Mouse (Mus musculus): ENCODE measurements at regions not wholly inside any gene's neighbourhood (a gene's known extent, or its start where the extent isn't known, plus 50 kb on each side); places are given as distances from the start of the nearest gene placed in this dataset.

GRCm38 (mm10) chr1:125242345-125242744 is 193.2 kb downstream of the Actr3 start:
- WGBS = 87% methylated on average over 7 of the region's 7 CpGs
- H3K36me3 ChIP-seq (ENCODE audit: control insufficient read depth, insufficient read depth, low read length) = no peaks in the 10 kb centered on the region
- no peak overlapping the region for H3K9ac ChIP-seq (ENCODE audit: low read length)
- H3K4me3 ChIP-seq (ENCODE audit: low read depth, low read length) = no peak overlapping the region
- H3K27ac ChIP-seq (ENCODE audit: low read depth, low read length) = no peak overlapping the region
- H3K4me2 ChIP-seq (ENCODE audit: low read depth) = no peak overlapping the region
- DNase-seq (ENCODE audit: low spot score) (no peak), ATAC-seq (ENCODE audit: insufficient read depth, low FRiP score, low TSS enrichment) (no peak)
- H3K4me1 ChIP-seq (ENCODE audit: control insufficient read depth, insufficient read depth, low read length) = no peaks in the 10 kb centered on the region
- H3K9me3 ChIP-seq (ENCODE audit: control insufficient read depth, low read length) = no peaks in the 10 kb centered on the region
- H3K27me3 ChIP-seq (ENCODE audit: control insufficient read depth, insufficient read depth, low read length) = no peaks in the 10 kb centered on the region

GRCm38 (mm10) chr1:125241717-125242116 is 193.8 kb downstream of the Actr3 start:
- Histone ChIP-seq H3K4me3 (ENCODE audit: low read depth, low read length) (no peak overlapping the region), H3K27me3 (ENCODE audit: control insufficient read depth, insufficient read depth, low read length) (no peaks in the 10 kb centered on the region), H3K9me3 (ENCODE audit: control insufficient read depth, low read length) (no peaks in the 10 kb centered on the region), H3K4me2 (ENCODE audit: low read depth) (no peak overlapping the region), H3K9ac (ENCODE audit: low read length) (no peak overlapping the region), H3K4me1 (ENCODE audit: control insufficient read depth, insufficient read depth, low read length) (no peaks in the 10 kb centered on the region), H3K36me3 (ENCODE audit: control insufficient read depth, insufficient read depth, low read length) (no peaks in the 10 kb centered on the region), H3K27ac (ENCODE audit: low read depth, low read length) (no peak overlapping the region)
- 96% methylated on average over 1 of the region's 1 CpGs for WGBS
- no peak for DNase-seq (ENCODE audit: low spot score)
- no peak for ATAC-seq (ENCODE audit: insufficient read depth, low FRiP score, low TSS enrichment)

DNA sequence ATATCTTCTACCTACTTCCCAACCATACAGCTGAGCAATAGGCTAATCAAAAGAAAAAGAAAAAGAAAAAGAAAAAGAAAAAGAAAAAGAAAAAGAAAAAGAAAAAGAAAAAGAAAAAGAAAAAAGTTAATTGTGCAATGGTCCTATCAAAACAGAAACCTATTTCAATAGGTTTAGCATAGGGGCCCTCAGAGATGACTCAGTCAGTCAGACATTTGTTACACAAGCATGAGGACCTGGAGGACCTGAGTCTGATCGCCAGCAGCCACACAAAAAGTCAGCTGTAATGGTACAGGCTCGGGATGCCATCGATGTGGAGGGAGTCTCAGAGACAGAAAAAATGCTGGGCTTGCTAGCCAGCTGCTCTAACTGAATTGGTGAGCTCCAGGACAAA is 197.9 kb downstream of the Actr3 start:
- Histone ChIP-seq H3K9ac (ENCODE audit: low read length) (no peak overlapping the region), H3K36me3 (ENCODE audit: control insufficient read depth, insufficient read depth, low read length) (no peaks in the 10 kb centered on the region), H3K4me1 (ENCODE audit: control insufficient read depth, insufficient read depth, low read length) (no peaks in the 10 kb centered on the region), H3K9me3 (ENCODE audit: control insufficient read depth, low read length) (no peaks in the 10 kb centered on the region), H3K27ac (ENCODE audit: low read depth, low read length) (no peak overlapping the region), H3K4me2 (ENCODE audit: low read depth) (no peak overlapping the region), H3K27me3 (ENCODE audit: control insufficient read depth, insufficient read depth, low read length) (no peaks in the 10 kb centered on the region), H3K4me3 (ENCODE audit: low read depth, low read length) (no peak overlapping the region)
- ATAC-seq (ENCODE audit: insufficient read depth, low FRiP score, low TSS enrichment) (no peak), DNase-seq (ENCODE audit: low spot score) (no peak)
- WGBS = 85% methylated on average over 3 of the region's 3 CpGs

DNA sequence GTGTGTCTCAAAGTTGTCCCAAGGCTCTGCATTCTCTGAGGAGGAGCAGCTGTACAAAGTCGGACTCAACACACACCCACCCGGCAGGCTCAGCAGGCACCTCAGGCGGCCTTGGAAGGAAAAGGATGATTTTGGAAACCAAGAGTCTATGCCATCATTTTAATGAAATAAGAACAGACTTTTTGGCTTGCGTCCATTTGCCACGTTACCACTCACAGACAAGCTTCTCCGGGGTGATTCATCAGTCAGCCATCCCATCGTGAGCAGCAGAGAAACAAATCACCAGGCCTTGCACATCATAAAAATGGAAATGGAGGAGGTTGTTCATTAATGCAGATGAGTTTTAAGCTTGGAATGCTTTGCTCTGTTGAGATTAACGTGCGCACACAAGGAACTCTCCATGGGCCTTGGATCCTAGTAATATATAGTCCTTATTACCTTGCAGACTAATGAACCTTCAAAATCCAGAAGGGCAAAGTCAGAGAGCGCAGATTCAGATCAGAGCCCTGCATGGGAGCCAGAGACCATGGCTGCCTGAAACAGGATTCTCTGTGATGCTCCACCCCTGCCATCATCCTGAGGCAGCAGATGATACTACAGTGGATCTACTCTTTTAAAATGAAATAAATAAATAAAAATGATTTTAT is 198.5 kb downstream of the Actr3 start:
- ATAC-seq (ENCODE audit: insufficient read depth, low FRiP score, low TSS enrichment) = no peak
- no peak overlapping the region for H3K27ac ChIP-seq (ENCODE audit: low read depth, low read length)

GRCm38 (mm10) chr1:125234747-125235146 is 200.8 kb downstream of the Actr3 start:
- no peaks in the 10 kb centered on the region for H3K4me1 ChIP-seq (ENCODE audit: control insufficient read depth, insufficient read depth, low read length)
- H3K27ac ChIP-seq (ENCODE audit: low read depth, low read length) = no peak overlapping the region
- no peak overlapping the region for H3K4me3 ChIP-seq (ENCODE audit: low read depth, low read length)
- no peaks in the 10 kb centered on the region for H3K27me3 ChIP-seq (ENCODE audit: control insufficient read depth, insufficient read depth, low read length)
- H3K36me3 ChIP-seq (ENCODE audit: control insufficient read depth, insufficient read depth, low read length) = no peaks in the 10 kb centered on the region
- 84% methylated on average over 2 of the region's 2 CpGs for WGBS
- no peak overlapping the region for H3K4me2 ChIP-seq (ENCODE audit: low read depth)
- H3K9ac ChIP-seq (ENCODE audit: low read length) = no peak overlapping the region
- DNase-seq (ENCODE audit: low spot score) (no peak), ATAC-seq (ENCODE audit: insufficient read depth, low FRiP score, low TSS enrichment) (no peak)
- no peaks in the 10 kb centered on the region for H3K9me3 ChIP-seq (ENCODE audit: control insufficient read depth, low read length)

More for the DNA sequence above, 198.5 kb downstream of the Actr3 start:
- H3K9me3 ChIP-seq (ENCODE audit: control insufficient read depth, low read length) = no peaks in the 10 kb centered on the region
- no peak overlapping the region for H3K4me2 ChIP-seq (ENCODE audit: low read depth)
- H3K36me3 ChIP-seq (ENCODE audit: control insufficient read depth, insufficient read depth, low read length) = no peaks in the 10 kb centered on the region
- H3K4me3 ChIP-seq (ENCODE audit: low read depth, low read length) = no peak overlapping the region
- H3K4me1 ChIP-seq (ENCODE audit: control insufficient read depth, insufficient read depth, low read length) = no peaks in the 10 kb centered on the region
- WGBS = 89% methylated on average over 10 of the region's 10 CpGs
- H3K9ac ChIP-seq (ENCODE audit: low read length) = no peak overlapping the region
- no peaks in the 10 kb centered on the region for H3K27me3 ChIP-seq (ENCODE audit: control insufficient read depth, insufficient read depth, low read length)
- DNase-seq (ENCODE audit: low spot score) = no peak

DNA sequence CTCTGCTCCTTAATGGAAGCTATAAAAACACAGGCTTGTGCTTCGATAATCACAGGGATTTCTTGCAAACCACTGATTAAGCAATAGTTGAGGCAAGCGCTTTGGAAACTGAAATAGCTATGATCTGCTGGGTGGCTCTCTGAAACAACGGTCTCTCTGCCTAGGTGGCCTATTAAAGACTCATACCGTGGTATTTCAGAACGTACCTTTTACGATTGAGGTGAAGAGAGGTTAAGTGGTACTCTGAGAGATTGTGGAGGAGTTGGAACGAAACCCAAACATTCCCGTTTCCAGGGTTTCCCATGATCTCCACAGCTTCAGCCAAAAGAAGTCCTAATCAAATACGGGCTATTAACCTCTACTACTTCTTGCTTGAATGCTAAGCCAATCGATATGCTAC is 212.2 kb downstream of the Actr3 start:
- Histone ChIP-seq H3K4me1 (ENCODE audit: control insufficient read depth, insufficient read depth, low read length) (no peaks in the 10 kb centered on the region), H3K36me3 (ENCODE audit: control insufficient read depth, insufficient read depth, low read length) (no peaks in the 10 kb centered on the region), H3K9me3 (ENCODE audit: control insufficient read depth, low read length) (no peaks in the 10 kb centered on the region), H3K4me2 (ENCODE audit: low read depth) (no peak overlapping the region), H3K4me3 (ENCODE audit: low read depth, low read length) (no peak overlapping the region), H3K27me3 (ENCODE audit: control insufficient read depth, insufficient read depth, low read length) (no peaks in the 10 kb centered on the region), H3K9ac (ENCODE audit: low read length) (no peak overlapping the region), H3K27ac (ENCODE audit: low read depth, low read length) (no peak overlapping the region)
- WGBS = 91% methylated on average over 10 of the region's 10 CpGs
- DNase-seq (ENCODE audit: low spot score) = no peak
- no peak for ATAC-seq (ENCODE audit: insufficient read depth, low FRiP score, low TSS enrichment)

DNA sequence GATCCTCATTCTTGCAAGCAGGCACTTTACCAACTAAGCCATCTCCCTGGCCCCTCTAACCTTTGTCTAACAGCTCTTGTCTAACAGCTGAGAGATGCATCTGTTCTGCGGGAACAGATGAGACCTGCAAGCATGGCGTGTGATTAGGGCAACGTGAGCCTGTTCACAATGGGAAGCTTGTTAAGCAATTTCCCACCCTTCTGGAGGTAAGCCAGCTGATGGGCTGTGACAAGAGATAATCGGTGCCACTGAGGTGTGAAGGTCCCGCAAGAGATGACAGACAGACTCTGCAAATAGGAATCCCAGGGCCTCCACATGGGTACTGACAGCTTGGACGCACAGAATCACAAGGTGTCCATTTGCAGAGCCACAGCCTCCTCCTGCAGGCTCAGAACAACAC is 219.3 kb downstream of the Actr3 start:
- H3K27ac ChIP-seq (ENCODE audit: low read depth, low read length) = no peak overlapping the region
- no peak for ATAC-seq (ENCODE audit: insufficient read depth, low FRiP score, low TSS enrichment)
- no peak overlapping the region for H3K4me3 ChIP-seq (ENCODE audit: low read depth, low read length)
- no peaks in the 10 kb centered on the region for H3K27me3 ChIP-seq (ENCODE audit: control insufficient read depth, insufficient read depth, low read length)
- H3K9me3 ChIP-seq (ENCODE audit: control insufficient read depth, low read length) = no peaks in the 10 kb centered on the region
- no peak for DNase-seq (ENCODE audit: low spot score)
- H3K9ac ChIP-seq (ENCODE audit: low read length) = no peak overlapping the region
- H3K4me1 ChIP-seq (ENCODE audit: control insufficient read depth, insufficient read depth, low read length) = no peaks in the 10 kb centered on the region
- WGBS = 85% methylated on average over 6 of the region's 6 CpGs
- no peak overlapping the region for H3K4me2 ChIP-seq (ENCODE audit: low read depth)
- no peaks in the 10 kb centered on the region for H3K36me3 ChIP-seq (ENCODE audit: control insufficient read depth, insufficient read depth, low read length)

DNA sequence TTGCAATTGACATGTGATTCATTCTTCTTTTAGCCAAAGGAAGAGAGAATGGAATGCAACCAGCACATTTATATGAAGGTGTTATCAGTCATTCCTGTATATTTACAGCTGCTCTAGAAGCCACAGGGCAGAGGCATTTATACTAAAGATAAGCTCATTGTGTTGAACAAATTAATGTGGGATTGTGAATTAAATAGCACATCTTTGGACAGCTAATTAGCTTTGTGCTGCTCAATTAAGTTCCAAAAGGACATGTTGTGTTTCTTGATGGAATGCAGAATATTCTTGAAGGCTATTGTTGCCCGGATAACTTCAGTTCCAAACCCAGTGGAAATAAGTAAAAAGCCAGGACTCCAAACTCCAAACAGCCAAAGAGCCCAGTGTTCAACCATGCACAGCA is 248.4 kb downstream of the Actr3 start:
- no peak for ATAC-seq (ENCODE audit: insufficient read depth, low FRiP score, low TSS enrichment)
- no peak overlapping the region for H3K4me3 ChIP-seq (ENCODE audit: low read depth, low read length)
- no peak overlapping the region for H3K9ac ChIP-seq (ENCODE audit: low read length)
- H3K27me3 ChIP-seq (ENCODE audit: control insufficient read depth, insufficient read depth, low read length) = no peaks in the 10 kb centered on the region
- DNase-seq (ENCODE audit: low spot score) = no peak
- H3K4me2 ChIP-seq (ENCODE audit: low read depth) = no peak overlapping the region
- no peak overlapping the region for H3K27ac ChIP-seq (ENCODE audit: low read depth, low read length)
- no peaks in the 10 kb centered on the region for H3K36me3 ChIP-seq (ENCODE audit: control insufficient read depth, insufficient read depth, low read length)
- WGBS = 89% methylated on average over 1 of the region's 1 CpGs
- H3K4me1 ChIP-seq (ENCODE audit: control insufficient read depth, insufficient read depth, low read length) = no peaks in the 10 kb centered on the region
- no peaks in the 10 kb centered on the region for H3K9me3 ChIP-seq (ENCODE audit: control insufficient read depth, low read length)

DNA sequence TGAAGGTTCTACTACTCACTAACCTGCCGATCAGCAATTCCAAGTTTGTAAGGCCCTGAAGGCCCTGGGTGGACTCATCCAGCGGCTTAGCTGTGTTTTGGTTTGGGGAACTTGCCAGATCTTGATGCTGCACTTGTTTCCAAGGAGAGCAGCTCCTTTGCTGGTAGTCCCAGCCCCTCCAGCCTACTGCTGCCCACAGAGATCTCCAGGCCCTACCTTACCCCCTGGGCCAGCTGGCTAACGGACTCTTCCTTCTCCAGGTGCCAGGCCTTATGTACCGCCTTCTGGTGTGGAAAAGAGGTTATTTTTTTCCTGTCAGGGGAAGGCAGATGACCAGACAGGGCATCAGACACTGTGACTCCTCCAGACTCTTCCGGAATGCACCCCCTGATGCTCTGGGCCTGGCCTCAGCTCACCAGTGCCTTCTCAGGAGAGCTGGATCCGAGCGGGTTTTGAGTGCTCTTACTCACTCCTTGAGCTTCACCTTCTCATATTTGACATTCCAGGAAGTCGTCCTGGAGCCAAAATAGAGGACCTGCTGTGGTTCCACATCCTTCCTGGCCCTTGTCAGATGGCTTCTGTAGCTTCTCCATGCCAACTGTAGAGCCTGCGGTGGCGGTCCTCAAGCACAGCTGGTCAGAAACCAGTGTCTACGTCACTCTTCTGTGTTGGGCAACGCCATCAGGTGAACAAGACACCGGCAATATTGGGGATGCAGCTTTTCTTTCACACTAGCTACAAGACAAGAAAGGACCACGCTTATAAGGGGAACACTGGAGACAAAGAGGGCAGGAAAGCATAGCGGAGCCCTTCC is 259.2 kb downstream of the Actr3 start:
- Histone ChIP-seq H3K4me1 (ENCODE audit: control insufficient read depth, insufficient read depth, low read length) (no peaks in the 10 kb centered on the region), H3K27ac (ENCODE audit: low read depth, low read length) (no peak overlapping the region), H3K4me2 (ENCODE audit: low read depth) (no peak overlapping the region), H3K9ac (ENCODE audit: low read length) (no peak overlapping the region), H3K36me3 (ENCODE audit: control insufficient read depth, insufficient read depth, low read length) (no peaks in the 10 kb centered on the region), H3K27me3 (ENCODE audit: control insufficient read depth, insufficient read depth, low read length) (no peaks in the 10 kb centered on the region), H3K9me3 (ENCODE audit: control insufficient read depth, low read length) (no peaks in the 10 kb centered on the region), H3K4me3 (ENCODE audit: low read depth, low read length) (no peak overlapping the region)
- DNase-seq (ENCODE audit: low spot score) = no peak
- 93% methylated on average over 15 of the region's 15 CpGs for WGBS
- ATAC-seq (ENCODE audit: insufficient read depth, low FRiP score, low TSS enrichment) = no peak

Measured in neural tube, embryonic 11.5 days (tissue).